Comparison of ENCODE assay signal across 8 mouse cellular contexts in the genomic region with DNA sequence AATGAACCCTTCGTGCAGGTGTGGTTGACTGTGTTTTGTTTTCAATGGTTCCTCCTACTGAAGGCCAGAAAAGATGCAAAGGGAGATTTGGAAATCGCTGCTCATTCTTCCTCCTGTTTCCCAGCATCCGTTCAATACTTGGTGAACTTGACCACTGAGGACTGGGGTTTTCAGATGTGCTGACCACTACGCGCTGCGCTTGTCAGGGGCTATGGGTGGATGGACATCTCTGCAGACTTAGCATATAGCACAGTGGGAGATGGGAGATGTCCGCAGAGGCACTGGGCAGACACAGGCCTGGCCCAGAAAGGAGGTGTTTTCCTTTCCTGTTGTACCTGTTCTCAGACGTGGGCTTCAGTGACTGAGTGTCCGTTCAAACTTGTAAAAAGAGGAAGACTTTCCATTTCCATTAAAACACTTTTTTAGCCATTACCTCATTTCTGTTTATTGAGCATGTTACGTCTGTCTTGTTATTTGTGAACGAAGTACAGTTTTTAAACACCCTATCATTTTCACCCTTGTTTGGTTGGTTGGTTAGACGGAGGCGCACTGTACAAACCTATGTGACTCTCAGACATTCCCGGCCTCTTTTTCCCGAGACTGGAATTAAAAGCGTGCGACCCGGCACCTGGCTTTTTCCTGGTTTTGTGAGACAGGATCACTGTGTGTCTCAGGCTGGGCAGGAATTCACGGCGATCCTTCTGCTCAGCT. TPM values are rescaled to one million over a fixed set of nuclear protein-coding genes. Genes with fewer than 3 reads are reported as not detected.
DNase-seq lines count a peak whose midpoint lies in the region; ATAC-seq and TF ChIP-seq lines count a peak whose summit lies in the region.

No protein-coding gene starts in this region.

- TF ChIP-seq CTCF in liver, adult 2 months (IDR thresholded peaks at IDR 0.05; ENCODE audit: low read depth, low read length) = no peak
- no peak for TF ChIP-seq CTCF in intestine, postnatal 0 days (IDR thresholded peaks at IDR 0.05; ENCODE audit: low read depth)

- H3K27me3 ChIP-seq in liver, adult 2 months (ENCODE audit: control insufficient read depth, insufficient read depth, low read length) = no peaks in the 10 kb centered on the region
- H3K27me3 ChIP-seq in erythroblast, embryonic 14.5 days (ENCODE audit: control insufficient read depth) = no peaks in the 10 kb centered on the region
- no peaks in the 10 kb centered on the region for H3K27me3 ChIP-seq in intestine, postnatal 0 days (replicated peaks; ENCODE audit: control insufficient read depth, insufficient read depth, low read length)
- H3K27me3 ChIP-seq in neural tube, embryonic 13.5 days = no peaks in the 10 kb centered on the region

- peaks cover 5% of the 10 kb centered on the region for H3K4me1 ChIP-seq in liver, adult 2 months (ENCODE audit: control insufficient read depth, insufficient read depth, low read length)
- peaks cover 24% of the 10 kb centered on the region for H3K4me1 ChIP-seq in erythroblast, embryonic 14.5 days (ENCODE audit: control insufficient read depth)
- peaks cover 4% of the 10 kb centered on the region for H3K4me1 ChIP-seq in intestine, postnatal 0 days (replicated peaks; ENCODE audit: control insufficient read depth, insufficient read depth, low read length)
- H3K4me1 ChIP-seq in neural tube, embryonic 13.5 days (replicated peaks) = peaks cover 19% of the 10 kb centered on the region

- H3K9ac ChIP-seq in liver, adult 2 months (ENCODE audit: low read depth, low read length) = peak overlapping the region; percentile 67
- peak overlapping the region; percentile 53 for H3K9ac ChIP-seq in intestine, postnatal 0 days (ENCODE audit: low read depth, low read length)
- H3K9ac ChIP-seq in neural tube, embryonic 13.5 days = peak overlapping the region; percentile 85

- no peaks in the 10 kb centered on the region for H3K79me2 ChIP-seq in liver, adult 2 months (ENCODE audit: control insufficient read depth, insufficient read depth, low read length)

- peak overlapping the region; percentile 84 for H3K4me3 ChIP-seq in liver, adult 2 months (ENCODE audit: insufficient read depth, low read depth, low read length)
- H3K4me3 ChIP-seq in erythroblast, embryonic 14.5 days (replicated peaks) = peak overlapping the region; percentile 72
- H3K4me3 ChIP-seq in intestine, postnatal 0 days (ENCODE audit: low read depth, low read length) = peak overlapping the region; percentile 63
- peak overlapping the region; percentile 70 for H3K4me3 ChIP-seq in neural tube, embryonic 13.5 days

- 24% methylated on average over 20 of the region's 20 CpGs for WGBS in liver, adult 2 months
- 31% methylated on average over 20 of the region's 20 CpGs for WGBS in intestine, postnatal 0 days
- WGBS in neural tube, embryonic 13.5 days = 37% methylated on average over 20 of the region's 20 CpGs

- DNase-seq in liver, adult 2 months (ENCODE audit: extremely low read depth, low read depth, low spot score) = no peak
- no peak for DNase-seq in liver
- DNase-seq in layer of hippocampus, adult 9-10 months (ENCODE audit: low spot score) = no peak
- no peak for DNase-seq in right cerebral cortex, adult 2 months (ENCODE audit: low spot score in 2 of 2)
- no peak for DNase-seq in urinary bladder, postnatal 10 days (ENCODE audit: low spot score)

- TF ChIP-seq POLR2A in liver, adult 2 months (IDR thresholded peaks at IDR 0.05; ENCODE audit: extremely low read depth, insufficient read depth, low read length) = no peak

- peak overlapping the region; percentile 67 for H3K27ac ChIP-seq in liver, adult 2 months (replicated peaks; ENCODE audit: insufficient read depth, low read depth, low read length)
- H3K27ac ChIP-seq in intestine, postnatal 0 days (ENCODE audit: low read depth, low read length) = peak overlapping the region; percentile 82
- H3K27ac ChIP-seq in neural tube, embryonic 13.5 days (replicated peaks) = peak overlapping the region; percentile 90

- no peaks in the 10 kb centered on the region; the same call in 1 of the 2 replicates for H3K36me3 ChIP-seq in liver, adult 2 months (ENCODE audit: control insufficient read depth, insufficient read depth, low read length)
- H3K36me3 ChIP-seq in erythroblast, embryonic 14.5 days (ENCODE audit: control insufficient read depth) = peaks cover 16% of the 10 kb centered on the region
- H3K36me3 ChIP-seq in intestine, postnatal 0 days (ENCODE audit: control insufficient read depth, insufficient read depth) = peaks cover 9% of the 10 kb centered on the region; the same call in 1 of the 2 replicates
- peaks cover 32% of the 10 kb centered on the region for H3K36me3 ChIP-seq in neural tube, embryonic 13.5 days

- peak overlapping the region; percentile 84 for H3K4me2 ChIP-seq in intestine, postnatal 0 days (replicated peaks; ENCODE audit: low read depth)
- peak overlapping the region; percentile 74 for H3K4me2 ChIP-seq in neural tube, embryonic 13.5 days

- peak; percentile 46 for ATAC-seq in intestine, postnatal 0 days
- peak; percentile 30; the same call in 1 of the 2 replicates for ATAC-seq in neural tube, embryonic 13.5 days (ENCODE audit: low read depth)

- H3K9me3 ChIP-seq in erythroblast, embryonic 14.5 days (ENCODE audit: control insufficient read depth, low read length) = no peaks in the 10 kb centered on the region
- H3K9me3 ChIP-seq in intestine, postnatal 0 days (ENCODE audit: control insufficient read depth) = no peaks in the 10 kb centered on the region
- H3K9me3 ChIP-seq in neural tube, embryonic 13.5 days = no peaks in the 10 kb centered on the region

RNA-seq across cellular contexts. Expression of a gene that starts 0.5 kb away (rescaled TPM):
- total RNA-seq in liver, adult 2 months (2014; rRNA removed) = 19.6 and 22.4 TPM in 2 replicates
- 15.6 and 17.8 TPM in 2 replicates for polyA plus RNA-seq in liver, adult 2 months (2012; rRNA removed)
- polyA plus RNA-seq in erythroblast, embryonic 14.5 days (2012) = 0.58 and 1.0 TPM in 2 replicates
- polyA plus RNA-seq in intestine, postnatal 0 days (2015; fragmentation: Nextera tagmentation; extraction: Ambion mirVana) = 9.8 and 11.1 TPM in 2 replicates
- 31.5 and 32.9 TPM in 2 replicates for polyA plus RNA-seq in neural tube, embryonic 13.5 days (2015; fragmentation: Nextera tagmentation; extraction: Ambion mirVana)

RNA-seq across cellular contexts. Expression of a gene that starts 27.6 kb away (rescaled TPM):
- total RNA-seq in liver, adult 2 months (2014; rRNA removed) = 2.0 and 2.3 TPM in 2 replicates
- polyA plus RNA-seq in liver, adult 2 months (2012; rRNA removed) = 3.8 and 4.6 TPM in 2 replicates
- 0.01 and 0.07 TPM in 2 replicates for polyA plus RNA-seq in erythroblast, embryonic 14.5 days (2012)
- polyA plus RNA-seq in intestine, postnatal 0 days (2015; fragmentation: Nextera tagmentation; extraction: Ambion mirVana) = 1.2 and 1.3 TPM in 2 replicates
- polyA plus RNA-seq in neural tube, embryonic 13.5 days (2015; fragmentation: Nextera tagmentation; extraction: Ambion mirVana) = 44.8 and 45.2 TPM in 2 replicates

RNA-seq across cellular contexts. Expression of a gene that starts 27.7 kb away (rescaled TPM):
- total RNA-seq in liver, adult 2 months (2014; rRNA removed) = 191 and 199 TPM in 2 replicates
- 155 and 160 TPM in 2 replicates for polyA plus RNA-seq in liver, adult 2 months (2012; rRNA removed)
- 6.1 and 6.3 TPM in 2 replicates for polyA plus RNA-seq in erythroblast, embryonic 14.5 days (2012)
- 423 and 444 TPM in 2 replicates for polyA plus RNA-seq in intestine, postnatal 0 days (2015; fragmentation: Nextera tagmentation; extraction: Ambion mirVana)
- polyA plus RNA-seq in neural tube, embryonic 13.5 days (2015; fragmentation: Nextera tagmentation; extraction: Ambion mirVana) = 695 and 718 TPM in 2 replicates

RNA-seq across cellular contexts. Expression of a gene that starts 34.4 kb away (rescaled TPM):
- total RNA-seq in liver, adult 2 months (2014; rRNA removed) = 0.07 TPM in 1 of 2 replicates, not detected in the other
- polyA plus RNA-seq in liver, adult 2 months (2012; rRNA removed) = not detected in 2 replicates
- not detected in 2 replicates for polyA plus RNA-seq in erythroblast, embryonic 14.5 days (2012)
- polyA plus RNA-seq in intestine, postnatal 0 days (2015; fragmentation: Nextera tagmentation; extraction: Ambion mirVana) = not detected in 2 replicates
- polyA plus RNA-seq in neural tube, embryonic 13.5 days (2015; fragmentation: Nextera tagmentation; extraction: Ambion mirVana) = 2.5 TPM in 2 replicates

RNA-seq across cellular contexts. Expression of a gene that starts 45.1 kb away (rescaled TPM):
- 15.0 and 19.3 TPM in 2 replicates for total RNA-seq in liver, adult 2 months (2014; rRNA removed)
- 14.5 and 15.4 TPM in 2 replicates for polyA plus RNA-seq in liver, adult 2 months (2012; rRNA removed)
- 2.3 and 2.5 TPM in 2 replicates for polyA plus RNA-seq in erythroblast, embryonic 14.5 days (2012)
- polyA plus RNA-seq in intestine, postnatal 0 days (2015; fragmentation: Nextera tagmentation; extraction: Ambion mirVana) = 3.2 and 3.7 TPM in 2 replicates
- polyA plus RNA-seq in neural tube, embryonic 13.5 days (2015; fragmentation: Nextera tagmentation; extraction: Ambion mirVana) = 19.7 and 20.6 TPM in 2 replicates

Comparison
In these comparisons a context has a peak if more than half of its experiments do, and no peak if none do; other contexts are left out.
1. RNA of a gene that starts 27.7 kb away (polyA plus RNA-seq): 695 to 718 TPM in neural tube, embryonic 13.5 days, 423 to 444 TPM in intestine, postnatal 0 days and 155 to 160 TPM in liver, adult 2 months; 6.1 to 6.3 TPM in erythroblast, embryonic 14.5 days; every median in the first group is over 10 times any median in the second.
2. Peak in every context shown above with its lines, with median percentiles within 50 percentile points of each other: H3K27ac ChIP-seq, H3K4me3 ChIP-seq and H3K9ac ChIP-seq.